Mouse (Mus musculus) forelimb bud, embryonic 11.5 days (tissue): ENCODE results near the gene Erp27.
"Not testable (repeated sequence)": the region's sequence is repeated elsewhere in the genome, so short reads cannot be mapped to it uniquely, and the experiment has no call there.

ENCODE experiments used
- DNase-seq: peaks from one replicate; pipeline ENCODE4 v3.0.0-alpha.2; 2012; ENCODE audit warnings: low read depth, low spot score

The Erp27 gene

GRCm38 (mm10) chr6:136910247-136910890 lies 11.6 kb downstream of the Erp27 start:
- DNase-seq: no peak

- DNase-seq: no peak
These were observed 15.1 kb downstream of the Erp27 start for GRCm38 (mm10) chr6:136906937-136907293.

- no peak for DNase-seq
These were observed 15.6 kb downstream of the Erp27 start for GRCm38 (mm10) chr6:136906283-136906936.

GRCm38 (mm10) chr6:136903885-136904470 lies 18.0 kb downstream of the Erp27 start:
- no peak for DNase-seq

- no peak for DNase-seq
These were observed 19.5 kb downstream of the Erp27 start for GRCm38 (mm10) chr6:136902527-136902926.

- no peak for DNase-seq
These were observed 21.0 kb downstream of the Erp27 start for GRCm38 (mm10) chr6:136901010-136901409.

GRCm38 (mm10) chr6:136900369-136901009 lies 21.5 kb downstream of the Erp27 start:
- no peak for DNase-seq

GRCm38 (mm10) chr6:136898954-136899353 lies 23.0 kb downstream of the Erp27 start:
- DNase-seq: no peak

GRCm38 (mm10) chr6:136898222-136898621 lies 23.8 kb downstream of the Erp27 start:
- DNase-seq: no peak

- DNase-seq: no peak
These were observed 24.2 kb downstream of the Erp27 start for GRCm38 (mm10) chr6:136897789-136898188.

GRCm38 (mm10) chr6:136894532-136895339 lies 27.2 kb downstream of the Erp27 start:
- no peak for DNase-seq

- no peak for DNase-seq
These were observed 30.0 kb downstream of the Erp27 start for GRCm38 (mm10) chr6:136892002-136892401.

- no peak for DNase-seq
These were observed 32.4 kb downstream of the Erp27 start for GRCm38 (mm10) chr6:136889554-136889953.

GRCm38 (mm10) chr6:136889067-136889466 lies 32.9 kb downstream of the Erp27 start:
- DNase-seq: no peak

- no peak for DNase-seq
These were observed 34.1 kb downstream of the Erp27 start for GRCm38 (mm10) chr6:136887854-136888253.

- not testable (repeated sequence) for DNase-seq
These were observed 37.2 kb downstream of the Erp27 start for GRCm38 (mm10) chr6:136884766-136885165.

- no peak for DNase-seq
These were observed 38.0 kb downstream of the Erp27 start for GRCm38 (mm10) chr6:136883961-136884360.

- DNase-seq: no peak
These were observed 38.5 kb downstream of the Erp27 start for GRCm38 (mm10) chr6:136883431-136883915.

GRCm38 (mm10) chr6:136881678-136882077 lies 40.3 kb downstream of the Erp27 start:
- no peak for DNase-seq

- no peak for DNase-seq
These were observed 46.3 kb downstream of the Erp27 start, which contains the start of gene Mgp for GRCm38 (mm10) chr6:136875670-136876069. Gene Mgp, minus strand, starts transcription at chr6:136875823.

GRCm38 (mm10) chr6:136874599-136874998 lies 47.4 kb downstream of the Erp27 start:
- no peak for DNase-seq
